Mouse (Mus musculus) c-Kit-positive CD71-positive TER-119-positive erythroid progenitor cells, embryonic 14.5 days (primary cell): ENCODE results near the gene Eif3k.

Experiments used
- DNase-seq: peaks from one replicate; pipeline ENCODE4 v3.0.0-alpha.2; 2013; ENCODE audit warnings: low spot score

The Eif3k gene

GRCm38 (mm10) chr7:28939418-28940183 lies 42.1 kb downstream of the Eif3k start:
- DNase-seq = no peak

GRCm38 (mm10) chr7:28938654-28939053 lies 43.0 kb downstream of the Eif3k start:
- no peak for DNase-seq

GRCm38 (mm10) chr7:28936787-28937186 lies 44.9 kb downstream of the Eif3k start:
- DNase-seq = no peak

GRCm38 (mm10) chr7:28933825-28934224 lies 47.8 kb downstream of the Eif3k start:
- no peak for DNase-seq

GRCm38 (mm10) chr7:28932421-28933041 lies 49.1 kb downstream of the Eif3k start:
- DNase-seq = peak; percentile 37

GRCm38 (mm10) chr7:28931695-28932039 lies 50.0 kb downstream of the Eif3k start:
- DNase-seq = no peak

- no peak for DNase-seq
Observed at GRCm38 (mm10) chr7:28931032-28931694, 50.5 kb downstream of the Eif3k start.

GRCm38 (mm10) chr7:28930320-28931031 lies 51.2 kb downstream of the Eif3k start:
- DNase-seq = no peak

GRCm38 (mm10) chr7:28929381-28929780 lies 52.3 kb downstream of the Eif3k start:
- no peak for DNase-seq

GRCm38 (mm10) chr7:28926172-28926571 lies 55.5 kb downstream of the Eif3k start:
- no peak for DNase-seq

- no peak for DNase-seq
Observed at GRCm38 (mm10) chr7:28925317-28925716, 56.3 kb downstream of the Eif3k start.

GRCm38 (mm10) chr7:28924802-28925201 lies 56.9 kb downstream of the Eif3k start:
- DNase-seq = no peak

- no peak for DNase-seq
Observed at GRCm38 (mm10) chr7:28923865-28924291, 57.8 kb downstream of the Eif3k start.

- no peak for DNase-seq
Observed at GRCm38 (mm10) chr7:28922606-28923005, 59.1 kb downstream of the Eif3k start.

- DNase-seq = no peak
Observed at GRCm38 (mm10) chr7:28921722-28922465, 59.8 kb downstream of the Eif3k start.
